Mouse (Mus musculus) myocyte (in vitro differentiated cells): ENCODE measurements at regions not wholly inside any gene's neighbourhood (a gene's known extent, or its start where the extent isn't known, plus 50 kb on each side); places are given as distances from the start of the nearest gene placed in this dataset.

Source experiments
- H3K27me3 ChIP-seq: one replicate; pipeline ENCODE4 v1.6.1; 2011; ENCODE audit not compliant: control insufficient read depth, insufficient read depth, insufficient read length
- H3K36me3 ChIP-seq: one replicate; pipeline ENCODE4 v1.6.1; 2011; ENCODE audit not compliant: control insufficient read depth, insufficient read depth
- H3K4me2 ChIP-seq: one replicate; pipeline ENCODE4 v1.6.1; 2011; ENCODE audit warnings: low read depth, control low read depth
- H3K4me3 ChIP-seq: one replicate; pipeline ENCODE4 v1.5.1; 2011; ENCODE audit warnings: mild to moderate bottlenecking, control low read depth, moderate library complexity
- H3K79me2 ChIP-seq: one replicate; pipeline ENCODE4 v1.6.1; 2011; ENCODE audit not compliant: control insufficient read depth, insufficient read depth
- H3ac ChIP-seq: one replicate; pipeline ENCODE4 v1.6.1; 2011; ENCODE audit not compliant: control insufficient read depth, insufficient read length
- CEBPB ChIP-seq: IDR thresholded peaks from 2 replicates; pipeline ENCODE4 v1.6.1; 2011; ENCODE audit warnings: mild to moderate bottlenecking, moderate library complexity; ENCODE audit not compliant: poor library complexity, insufficient read depth, severe bottlenecking
- E2F4 ChIP-seq: IDR thresholded peaks from one replicate; pipeline ENCODE4 v1.6.1; 2011; ENCODE audit warnings: mild to moderate bottlenecking, control low read depth, moderate library complexity; ENCODE audit not compliant: insufficient read depth
- MAX ChIP-seq: IDR thresholded peaks from one replicate; pipeline ENCODE4 v1.6.1; 2011; ENCODE audit warnings: low read depth, mild to moderate bottlenecking, control low read depth
- MYOD1 ChIP-seq, 3 experiments: IDR thresholded peaks; one replicate each; pipeline ENCODE4 v1.6.1; 2011; ENCODE audit warnings: control low read depth in 2 of 3, low read depth in 2 of 3, mild to moderate bottlenecking in 2 of 3, moderate library complexity in 1 of 3; ENCODE audit not compliant: insufficient read length in 2 of 3, control insufficient read depth in 1 of 3
- MYOG ChIP-seq, 3 experiments: IDR thresholded peaks; one replicate each; pipeline ENCODE4 v1.6.1; 2011; ENCODE audit warnings: control low read depth in 2 of 3, low read depth in 2 of 3, mild to moderate bottlenecking in 2 of 3; ENCODE audit not compliant: insufficient read length in 2 of 3, control insufficient read depth in 1 of 3, insufficient read depth in 1 of 3
- POLR2A ChIP-seq: IDR thresholded peaks from one replicate; pipeline ENCODE4 v1.6.1; 2011; ENCODE audit warnings: low read depth, mild to moderate bottlenecking, control low read depth, moderate library complexity; ENCODE audit not compliant: insufficient read length
- POLR2AphosphoS2 ChIP-seq: IDR thresholded peaks from one replicate; pipeline ENCODE4 v1.6.1; 2011; ENCODE audit warnings: low read depth, control low read depth; ENCODE audit not compliant: insufficient read length
- REST ChIP-seq: IDR thresholded peaks from one replicate; pipeline ENCODE4 v1.6.1; 2011; ENCODE audit warnings: mild to moderate bottlenecking, control low read depth, moderate library complexity; ENCODE audit not compliant: insufficient read depth, insufficient read length
- SRF ChIP-seq: IDR thresholded peaks from one replicate; pipeline ENCODE4 v1.6.1; 2011; ENCODE audit warnings: low read depth; ENCODE audit not compliant: control insufficient read depth, insufficient read length
- TCF12 ChIP-seq: IDR thresholded peaks from one replicate; pipeline ENCODE4 v1.6.1; 2011; ENCODE audit warnings: mild to moderate bottlenecking, control low read depth; ENCODE audit not compliant: poor library complexity, insufficient read depth, severe bottlenecking
- TCF3 ChIP-seq: IDR thresholded peaks from one replicate; pipeline ENCODE4 v1.6.1; 2011; ENCODE audit warnings: low read depth, control low read depth; ENCODE audit not compliant: insufficient read length
- USF1 ChIP-seq: IDR thresholded peaks from one replicate; pipeline ENCODE4 v1.6.1; 2011; ENCODE audit warnings: low read depth, mild to moderate bottlenecking, control low read depth, moderate library complexity

- no peak overlapping the region for H3ac ChIP-seq
- no peaks in the 10 kb centered on the region for H3K36me3 ChIP-seq
- H3K79me2 ChIP-seq, result no peaks in the 10 kb centered on the region
- TF ChIP-seq MYOD1 (IDR thresholded peaks at IDR 0.05; ENCODE audit: control insufficient read depth in 1 of 3, insufficient read length in 2 of 3, low read depth in 2 of 3), result no peak
- TF ChIP-seq USF1, result no peak
- TF ChIP-seq MYOG (IDR thresholded peaks at IDR 0.05; ENCODE audit: control insufficient read depth in 1 of 3, insufficient read depth in 1 of 3, insufficient read length in 2 of 3, low read depth in 2 of 3), result no peak
- no peak for TF ChIP-seq SRF
- TF ChIP-seq E2F4, result no peak
- no peak overlapping the region for H3K4me2 ChIP-seq
- peaks cover 41% of the 10 kb centered on the region for H3K27me3 ChIP-seq
- H3K4me3 ChIP-seq, result no peak overlapping the region
Measured at GRCm38 (mm10) chr9:61226596-61227384, 145.4 kb upstream of the Tle3 start.

- no peak for TF ChIP-seq USF1
- TF ChIP-seq TCF3, result no peak
- TF ChIP-seq TCF12, result no peak
- TF ChIP-seq MYOD1 (IDR thresholded peaks at IDR 0.05; ENCODE audit: control insufficient read depth in 1 of 3, insufficient read length in 2 of 3, low read depth in 2 of 3), result no peak
- no peak for TF ChIP-seq MYOG (IDR thresholded peaks at IDR 0.05; ENCODE audit: control insufficient read depth in 1 of 3, insufficient read depth in 1 of 3, insufficient read length in 2 of 3, low read depth in 2 of 3)
- TF ChIP-seq CEBPB, result no peak
- TF ChIP-seq REST, result no peak
- no peak for TF ChIP-seq E2F4
- no peak for TF ChIP-seq POLR2AphosphoS2
- no peak for TF ChIP-seq SRF
- TF ChIP-seq POLR2A, result no peak
- H3K4me3 ChIP-seq, result no peak overlapping the region
Measured at GRCm38 (mm10) chr9:61227492-61228229, 144.5 kb upstream of the Tle3 start.

GRCm38 (mm10) chr9:61228230-61228631 is 143.9 kb upstream of the Tle3 start:
- TF ChIP-seq MYOG (IDR thresholded peaks at IDR 0.05; ENCODE audit: control insufficient read depth in 1 of 3, insufficient read depth in 1 of 3, insufficient read length in 2 of 3, low read depth in 2 of 3) (no peak), E2F4 (no peak), USF1 (no peak)
- Histone ChIP-seq H3K4me3 (no peak overlapping the region), H3K36me3 (no peaks in the 10 kb centered on the region), H3K4me2 (no peak overlapping the region), H3K27me3 (peaks cover 52% of the 10 kb centered on the region), H3K79me2 (no peaks in the 10 kb centered on the region), H3ac (no peak overlapping the region)

More at GRCm38 (mm10) chr9:61227492-61228229, 144.5 kb upstream of the Tle3 start:
- Histone ChIP-seq H3K27me3 (peaks cover 46% of the 10 kb centered on the region), H3K79me2 (no peaks in the 10 kb centered on the region), H3ac (no peak overlapping the region), H3K36me3 (no peaks in the 10 kb centered on the region), H3K4me2 (no peak overlapping the region)

GRCm38 (mm10) chr9:61230306-61230705 is 141.9 kb upstream of the Tle3 start:
- Histone ChIP-seq H3K36me3 (no peaks in the 10 kb centered on the region), H3K27me3 (peaks cover 61% of the 10 kb centered on the region), H3K79me2 (no peaks in the 10 kb centered on the region), H3K4me3 (no peak overlapping the region), H3K4me2 (no peak overlapping the region), H3ac (no peak overlapping the region)
- no peak for TF ChIP-seq MAX
- no peak for TF ChIP-seq TCF12
- TF ChIP-seq MYOG (IDR thresholded peaks at IDR 0.05; ENCODE audit: control insufficient read depth in 1 of 3, insufficient read depth in 1 of 3, insufficient read length in 2 of 3, low read depth in 2 of 3), result no peak
- no peak for TF ChIP-seq TCF3
- no peak for TF ChIP-seq CEBPB
- TF ChIP-seq MYOD1 (IDR thresholded peaks at IDR 0.05; ENCODE audit: control insufficient read depth in 1 of 3, insufficient read length in 2 of 3, low read depth in 2 of 3), result no peak
- no peak for TF ChIP-seq E2F4
- no peak for TF ChIP-seq POLR2A
- no peak for TF ChIP-seq REST
- TF ChIP-seq USF1, result no peak
- no peak for TF ChIP-seq POLR2AphosphoS2
- TF ChIP-seq SRF, result no peak

- Histone ChIP-seq H3K4me3 (no peak overlapping the region), H3K27me3 (peaks cover 62% of the 10 kb centered on the region), H3K79me2 (no peaks in the 10 kb centered on the region), H3ac (no peak overlapping the region), H3K36me3 (no peaks in the 10 kb centered on the region), H3K4me2 (no peak overlapping the region)
- TF ChIP-seq POLR2AphosphoS2, result no peak
- TF ChIP-seq MYOD1 (IDR thresholded peaks at IDR 0.05; ENCODE audit: control insufficient read depth in 1 of 3, insufficient read length in 2 of 3, low read depth in 2 of 3), result no peak
- TF ChIP-seq TCF3, result no peak
- TF ChIP-seq CEBPB, result no peak
- no peak for TF ChIP-seq REST
- TF ChIP-seq MYOG (IDR thresholded peaks at IDR 0.05; ENCODE audit: control insufficient read depth in 1 of 3, insufficient read depth in 1 of 3, insufficient read length in 2 of 3, low read depth in 2 of 3), result no peak
- no peak for TF ChIP-seq MAX
- no peak for TF ChIP-seq TCF12
- TF ChIP-seq USF1, result no peak
- TF ChIP-seq POLR2A, result no peak
- TF ChIP-seq E2F4, result no peak
- TF ChIP-seq SRF, result no peak
Measured at GRCm38 (mm10) chr9:61232630-61233029, 139.5 kb upstream of the Tle3 start.
